In genomic region chr13:94205234-94205633, GRCm38 (mm10) we compare ENCODE assay signal across 9 mouse cellular contexts.
DNase-seq lines count a peak whose midpoint lies in the region; ATAC-seq and TF ChIP-seq lines count a peak whose summit lies in the region.
"Had no signal": no experiment of that assay in that cellular context is flagged by ENCODE, and none has a peak within 500 bp of the region (broad histone marks: within the 10 kb centered on the region; RNA-seq: fewer than 3 reads in every experiment).

No protein-coding gene starts in this region.

- peak; percentile 83 for TF ChIP-seq CTCF in layer of hippocampus, adult 2 months (conservative IDR thresholded peaks at IDR 0.05)

- 11% methylated on average over 6 of the region's 6 CpGs for WGBS in hindbrain, embryonic 10.5 days
- 6% methylated on average over 6 of the region's 6 CpGs for WGBS in limb, embryonic 13.5 days

- no peaks in the 10 kb centered on the region for H3K27me3 ChIP-seq in hindbrain, embryonic 10.5 days (ENCODE audit: insufficient read depth, poor library complexity, severe bottlenecking)
- no peaks in the 10 kb centered on the region for H3K27me3 ChIP-seq in limb, embryonic 13.5 days
- H3K27me3 ChIP-seq: megakaryocyte, embryonic 14.5 days had no signal

- peaks cover 31% of the 10 kb centered on the region for H3K36me3 ChIP-seq in hindbrain, embryonic 10.5 days
- H3K36me3 ChIP-seq in limb, embryonic 13.5 days, result peaks cover 54% of the 10 kb centered on the region

- H3K4me3 ChIP-seq in layer of hippocampus, adult 2 months, result no peak overlapping the region
- H3K4me3 ChIP-seq in hindbrain, embryonic 10.5 days, result no peak overlapping the region
- no peak overlapping the region for H3K4me3 ChIP-seq in limb, embryonic 13.5 days
- H3K4me3 ChIP-seq: megakaryocyte, embryonic 14.5 days had no signal

- ATAC-seq in common myeloid progenitor, adult 5-6 weeks (replicated peaks; ENCODE audit: low read depth, poor library complexity, severe bottlenecking), result peak; percentile 99
- peak; percentile 83 for ATAC-seq in limb, embryonic 13.5 days (ENCODE audit: low FRiP score, low read depth)
- no peak for ATAC-seq in monocyte, adult 5-6 weeks (replicated peaks; ENCODE audit: insufficient number of reproducible peaks, low FRiP score, low TSS enrichment, poor library complexity, severe bottlenecking)

- no peak overlapping the region for H3K27ac ChIP-seq in layer of hippocampus, adult 2 months
- H3K27ac ChIP-seq in hindbrain, embryonic 10.5 days, result no peak overlapping the region
- no peak overlapping the region for H3K27ac ChIP-seq in limb, embryonic 13.5 days

- H3K4me1 ChIP-seq in hindbrain, embryonic 10.5 days (replicated peaks), result no peaks in the 10 kb centered on the region
- H3K4me1 ChIP-seq in limb, embryonic 13.5 days, result no peaks in the 10 kb centered on the region

- peaks cover 6% of the 10 kb centered on the region for H3K9me3 ChIP-seq in hindbrain, embryonic 10.5 days
- peaks cover 5% of the 10 kb centered on the region; the same call in 1 of the 2 replicates for H3K9me3 ChIP-seq in limb, embryonic 13.5 days

- H3K9ac ChIP-seq in limb, embryonic 13.5 days, result no peak overlapping the region

- H3K4me2 ChIP-seq in limb, embryonic 13.5 days (replicated peaks), result no peak overlapping the region

- DNase-seq in layer of hippocampus, adult 2 months (ENCODE audit: low spot score in 2 of 2), result peak; percentile 35 to 46
- no peak for DNase-seq in layer of hippocampus, adult 9-11 months
- DNase-seq in ZHBTc4 (ENCODE audit: low read depth, low spot score), result peak; percentile 61
- peak; percentile 47 for DNase-seq in hindbrain, embryonic 10.5 days (ENCODE audit: low spot score)
- peak; percentile 53 for DNase-seq in naive thymus-derived CD4-positive, alpha-beta T cell, adult 2 months (ENCODE audit: low read depth)
